Mouse (Mus musculus) embryo, embryonic 10 days (tissue): ENCODE measurements at regions not wholly inside any gene's neighbourhood (a gene's known extent, or its start where the extent isn't known, plus 50 kb on each side); places are given as distances from the start of the nearest gene placed in this dataset.

Experiments used
- DNase-seq: peaks from one replicate; pipeline ENCODE4 v3.0.0-alpha.2; 2015; ENCODE audit warnings: low spot score

GRCm38 (mm10) chr8:79515282-79515783 lies 116.0 kb upstream of the Smad1 start:
- DNase-seq: no peak

GRCm38 (mm10) chr8:79514655-79515278 lies 115.4 kb upstream of the Smad1 start:
- DNase-seq: no peak

GRCm38 (mm10) chr8:79508597-79508996 lies 109.3 kb upstream of the Smad1 start:
- DNase-seq: no peak

- DNase-seq: no peak
These were observed 106.1 kb upstream of the Smad1 start for GRCm38 (mm10) chr8:79505381-79505780.

GRCm38 (mm10) chr8:79503906-79504305 lies 104.6 kb upstream of the Smad1 start:
- no peak for DNase-seq

- DNase-seq: no peak
These were observed 102.7 kb upstream of the Smad1 start for GRCm38 (mm10) chr8:79502062-79502461.

- no peak for DNase-seq
These were observed 101.9 kb upstream of the Smad1 start for GRCm38 (mm10) chr8:79501238-79501637.

GRCm38 (mm10) chr8:79499258-79499657 lies 99.9 kb upstream of the Smad1 start:
- no peak for DNase-seq

- DNase-seq: peak; percentile 21
These were observed 99.3 kb upstream of the Smad1 start for GRCm38 (mm10) chr8:79498611-79499010.

- DNase-seq: no peak
These were observed 91.9 kb upstream of the Smad1 start for GRCm38 (mm10) chr8:79491156-79491698.

- peak; percentile 21 for DNase-seq
These were observed 91.4 kb upstream of the Smad1 start for GRCm38 (mm10) chr8:79490739-79491138.

GRCm38 (mm10) chr8:79488861-79489260 lies 89.5 kb upstream of the Smad1 start:
- peak; percentile 41 for DNase-seq

- DNase-seq: no peak
These were observed 88.3 kb upstream of the Smad1 start for GRCm38 (mm10) chr8:79487597-79487996.

- DNase-seq: no peak
These were observed 80.0 kb upstream of the Smad1 start for GRCm38 (mm10) chr8:79479326-79479725.

- DNase-seq: no peak
These were observed 76.7 kb upstream of the Smad1 start for GRCm38 (mm10) chr8:79476012-79476411.

GRCm38 (mm10) chr8:79474679-79475078 lies 75.4 kb upstream of the Smad1 start:
- DNase-seq: no peak

GRCm38 (mm10) chr8:79452101-79452500 lies 52.8 kb upstream of the Smad1 start:
- no peak for DNase-seq

GRCm38 (mm10) chr8:79449453-79449852 lies 50.1 kb upstream of the Smad1 start:
- no peak for DNase-seq
